Mouse (Mus musculus): ENCODE measurements around the gene Smg6.

DNA sequence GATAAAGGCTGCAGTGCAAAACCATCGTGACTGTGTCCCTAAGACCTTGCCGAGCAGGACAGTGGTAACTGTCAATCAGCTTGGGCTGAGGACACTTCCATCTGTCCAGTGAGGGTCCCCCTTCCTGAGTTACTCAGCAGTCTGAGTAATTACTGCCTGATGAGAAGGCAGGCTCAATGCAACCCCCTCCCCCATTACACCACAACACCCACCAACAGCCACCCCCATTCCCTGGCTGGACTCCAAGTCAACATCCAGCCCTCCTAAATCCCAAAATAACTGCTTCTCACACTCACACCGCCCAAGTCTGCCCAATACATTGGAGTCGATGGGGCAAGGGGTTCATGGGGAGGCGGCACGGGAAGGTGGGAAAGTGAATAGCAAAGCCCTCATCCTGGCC, 266.2 kb downstream of the Smg6 start:
- TF ChIP-seq CTCF (IDR thresholded peaks at IDR 0.05; ENCODE audit: low read depth) (no peak), EP300 (IDR thresholded peaks at IDR 0.05; ENCODE audit: low read depth) (no peak)
